Mouse (Mus musculus) yolk sac, embryonic 10.5 days (tissue): Measurements from ENCODE around the gene Ndufb8.
A peak's percentile ranks its signal among the peaks of the same experiment; 100 is the strongest.

Experiments used
- DNase-seq: peaks from one replicate; pipeline ENCODE4 v3.0.0-alpha.2; 2017; ENCODE audit warnings: low spot score

Ndufb8 gene

GRCm38 (mm10) chr19:44530018-44530417, 25.2 kb downstream of the Ndufb8 start:
- no peak for DNase-seq

GRCm38 (mm10) chr19:44525551-44526205, 29.6 kb downstream of the Ndufb8 start:
- DNase-seq = no peak

GRCm38 (mm10) chr19:44519152-44519551, 36.1 kb downstream of the Ndufb8 start:
- DNase-seq = peak; percentile 37

GRCm38 (mm10) chr19:44517996-44518768, 37.1 kb downstream of the Ndufb8 start:
- DNase-seq = no peak

GRCm38 (mm10) chr19:44515769-44516168, 39.5 kb downstream of the Ndufb8 start:
- DNase-seq = no peak

GRCm38 (mm10) chr19:44514521-44515451, 40.5 kb downstream of the Ndufb8 start:
- no peak for DNase-seq

- DNase-seq = no peak
Measured at GRCm38 (mm10) chr19:44513921-44514482, 41.2 kb downstream of the Ndufb8 start.

- DNase-seq = no peak
Measured at GRCm38 (mm10) chr19:44513054-44513833, 42.0 kb downstream of the Ndufb8 start.

- DNase-seq = no peak
Measured at GRCm38 (mm10) chr19:44512601-44513000, 42.6 kb downstream of the Ndufb8 start.

- peak; percentile 21 for DNase-seq
Measured at GRCm38 (mm10) chr19:44511451-44512231, 43.6 kb downstream of the Ndufb8 start.

- no peak for DNase-seq
Measured at GRCm38 (mm10) chr19:44510534-44511175, 44.6 kb downstream of the Ndufb8 start.

- no peak for DNase-seq
Measured at GRCm38 (mm10) chr19:44502741-44503140, 52.5 kb downstream of the Ndufb8 start.

GRCm38 (mm10) chr19:44501925-44502324, 53.3 kb downstream of the Ndufb8 start:
- DNase-seq = no peak

- no peak for DNase-seq
Measured at GRCm38 (mm10) chr19:44500240-44500639, 55.0 kb downstream of the Ndufb8 start.

- no peak for DNase-seq
Measured at GRCm38 (mm10) chr19:44498936-44499335, 56.3 kb downstream of the Ndufb8 start.
